Mouse (Mus musculus) midbrain, postnatal 0 days (tissue): ENCODE data around the gene Pla2g15. TPM values are rescaled to one million over a fixed set of nuclear protein-coding genes. Genes with fewer than 3 reads are reported as not detected.

Experiments used
- ATAC-seq: fragments of 200-750 bp; cut with Nextera tagmentation; 2 replicates; pipeline ENCODE4 v1.8.0; 2017; ENCODE audit warnings: moderate number of reproducible peaks, mild to moderate bottlenecking, moderate TSS enrichment, moderate library complexity; ENCODE audit not compliant: low FRiP score
- DNase-seq: peaks from one replicate; pipeline ENCODE4 v3.0.0-alpha.2; 2015; ENCODE audit warnings: low spot score
- H3K27ac ChIP-seq: fragments of 300-500 bp; sonication (generic); 2 replicates; pipeline ENCODE4 v1.5.1; 2014; ENCODE audit warnings: low read depth, mild to moderate bottlenecking, low read length, mixed read lengths
- H3K27me3 ChIP-seq: fragments of 300-500 bp; sonication (generic); 2 replicates; pipeline ENCODE4 v1.6.1; 2014; ENCODE audit warnings: low read length, control low read depth, mixed read lengths; ENCODE audit not compliant: insufficient read depth
- H3K36me3 ChIP-seq: fragments of 300-500 bp; sonication (generic); 2 replicates; pipeline ENCODE4 v1.6.1; 2014; ENCODE audit warnings: low read length, control low read depth, mixed read lengths; ENCODE audit not compliant: insufficient read depth
- H3K4me1 ChIP-seq: fragments of 300-500 bp; sonication (generic); 2 replicates; pipeline ENCODE4 v1.6.1; 2014; ENCODE audit warnings: mild to moderate bottlenecking, control low read depth, antibody characterized with exemption, low read length, mixed read lengths; ENCODE audit not compliant: insufficient read depth
- H3K4me2 ChIP-seq: fragments of 300-500 bp; sonication (generic); 2 replicates; pipeline ENCODE4 v1.6.1; 2014; ENCODE audit warnings: low read depth, mild to moderate bottlenecking, low read length, mixed read lengths; ENCODE audit not compliant: poor library complexity, severe bottlenecking
- H3K4me3 ChIP-seq: fragments of 300-500 bp; sonication (generic); 2 replicates; pipeline ENCODE4 v1.5.1; 2014; ENCODE audit warnings: low read depth, mild to moderate bottlenecking, low read length, moderate library complexity
- H3K9ac ChIP-seq: fragments of 300-500 bp; sonication (generic); replicated peaks from 2 replicates; pipeline ENCODE4 v1.6.1; 2014; ENCODE audit warnings: mild to moderate bottlenecking, low read length, moderate library complexity, mixed read lengths; ENCODE audit not compliant: poor library complexity, severe bottlenecking
- H3K9me3 ChIP-seq: fragments of 300-500 bp; sonication (generic); 2 replicates; pipeline ENCODE4 v1.6.1; 2016; ENCODE audit warnings: low read length, control low read depth
- CTCF ChIP-seq: IDR thresholded peaks from 2 replicates; pipeline ENCODE4 v1.5.1; 2016; ENCODE audit warnings: antibody characterized with exemption, mild to moderate bottlenecking
- WGBS: fragments of 180-500 bp; shearing (Covaris S2); extraction: QIAGEN DNeasy Blood & Tissue Kit; methylation state at CpG from one replicate; pipeline ENCODE4 v1.1.7; 2014; 5-methylcytosine and 5-hydroxymethylcytosine counted together
- polyA plus RNA-seq: library from polyadenylated mRNA; unstranded; fragments of >200 nt; fragmentation: Nextera tagmentation; extraction: Ambion mirVana; gene quantifications from 2 replicates; pipeline ENCODE4 v1.2.1, GENCODE M21; 2015
- total RNA-seq: library from RNA; depleted of rRNA; stranded (reverse); fragments of >200 nt; gene quantifications from 2 replicates; pipeline ENCODE4 v1.2.3, GENCODE M21; 2014; rRNA removed

The Pla2g15 gene
- 21.3 and 22.5 TPM in 2 replicates for total RNA-seq
- polyA plus RNA-seq: 16.7 and 18.7 TPM in 2 replicates

GRCm38 (mm10) chr8:106149801-106150652 lies at the start of gene Pla2g15:
TSS of gene Pla2g15 (plus strand) at chr8:106150399.
- Histone ChIP-seq H3K36me3 (0 out of 2 replicates have a peak, but pooled peaks cover 3% of the 10 kb centered on the region), H3K9me3 (no peaks in the 10 kb centered on the region), H3K9ac (peak within 1 kb of the TSS; percentile 79), H3K4me1 (peaks cover 9% of the 10 kb centered on the region; the same call in 1 of the 2 replicates), H3K4me2 (peak within 1 kb of the TSS; percentile 63), H3K27me3 (no peaks in the 10 kb centered on the region), H3K27ac (no peak within 1 kb of the TSS; the same call in 1 of the 2 replicates), H3K4me3 (peak within 1 kb of the TSS; percentile 77)
- 2% methylated on average over 38 of the region's 38 CpGs for WGBS
- no peak for TF ChIP-seq CTCF
- DNase-seq (peak; percentile 95), ATAC-seq (peak; percentile 94)

DNA sequence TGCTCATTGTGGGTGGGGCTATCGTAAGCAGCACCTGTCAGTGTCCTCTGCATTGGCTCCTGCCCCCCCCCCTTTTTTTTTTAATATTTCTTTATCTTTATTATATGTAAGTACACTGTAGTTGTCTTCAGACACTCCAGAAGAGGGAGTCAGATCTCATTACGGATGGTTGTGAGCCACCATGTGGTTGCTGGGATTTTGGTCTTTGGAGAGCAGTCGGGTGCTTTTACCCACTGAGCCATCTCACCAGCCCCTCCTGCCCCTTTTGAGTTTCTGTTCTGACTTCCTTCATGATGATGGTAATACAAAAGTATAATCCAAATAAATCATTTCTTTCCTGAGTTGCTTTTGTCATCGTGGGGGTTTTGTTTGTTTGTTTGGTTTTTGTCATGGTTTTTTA lies 47.9 kb upstream of the Pla2g15 start:
- Histone ChIP-seq H3K9ac (no peak overlapping the region), H3K4me2 (no peak overlapping the region), H3K27ac (no peak overlapping the region), H3K27me3 (no peaks in the 10 kb centered on the region), H3K36me3 (peaks cover 8% of the 10 kb centered on the region; the same call in 1 of the 2 replicates), H3K4me1 (no peaks in the 10 kb centered on the region), H3K4me3 (no peak overlapping the region), H3K9me3 (no peaks in the 10 kb centered on the region)
- no peak for TF ChIP-seq CTCF
- ATAC-seq (no peak), DNase-seq (no peak)
- WGBS: 96% methylated on average over 4 of the region's 4 CpGs

GRCm38 (mm10) chr8:106103888-106104287 lies 46.3 kb upstream of the Pla2g15 start:
- Histone ChIP-seq H3K4me1 (no peaks in the 10 kb centered on the region), H3K27me3 (no peaks in the 10 kb centered on the region), H3K9me3 (no peaks in the 10 kb centered on the region), H3K4me3 (no peak overlapping the region), H3K4me2 (no peak overlapping the region), H3K9ac (no peak overlapping the region), H3K27ac (no peak overlapping the region), H3K36me3 (peaks cover 12% of the 10 kb centered on the region)
- DNase-seq: no peak
- TF ChIP-seq CTCF: no peak
- ATAC-seq: no peak
- WGBS: 90% methylated on average over 2 of the region's 2 CpGs

GRCm38 (mm10) chr8:106106193-106106592 lies 44.0 kb upstream of the Pla2g15 start:
- 90% methylated on average over 1 of the region's 1 CpGs for WGBS

GRCm38 (mm10) chr8:106108080-106108479 lies 42.1 kb upstream of the Pla2g15 start:
- no peak overlapping the region for H3K4me3 ChIP-seq
- DNase-seq: no peak
- H3K27me3 ChIP-seq: no peaks in the 10 kb centered on the region
- no peak for TF ChIP-seq CTCF
- H3K9me3 ChIP-seq: no peaks in the 10 kb centered on the region
- no peak overlapping the region for H3K27ac ChIP-seq
- no peak for ATAC-seq
- no peaks in the 10 kb centered on the region for H3K4me1 ChIP-seq
- 96% methylated on average over 4 of the region's 4 CpGs for WGBS
- peaks cover 11% of the 10 kb centered on the region for H3K36me3 ChIP-seq
- H3K4me2 ChIP-seq: no peak overlapping the region
- H3K9ac ChIP-seq: no peak overlapping the region

More at GRCm38 (mm10) chr8:106106193-106106592, 44.0 kb upstream of the Pla2g15 start:
- no peak overlapping the region for H3K27ac ChIP-seq
- H3K9ac ChIP-seq: no peak overlapping the region
- no peak for TF ChIP-seq CTCF
- no peaks in the 10 kb centered on the region for H3K9me3 ChIP-seq
- DNase-seq (no peak), ATAC-seq (no peak)
- peaks cover 16% of the 10 kb centered on the region for H3K36me3 ChIP-seq
- H3K27me3 ChIP-seq: no peaks in the 10 kb centered on the region
- no peak overlapping the region for H3K4me3 ChIP-seq
- H3K4me1 ChIP-seq: no peaks in the 10 kb centered on the region
- H3K4me2 ChIP-seq: no peak overlapping the region

DNA sequence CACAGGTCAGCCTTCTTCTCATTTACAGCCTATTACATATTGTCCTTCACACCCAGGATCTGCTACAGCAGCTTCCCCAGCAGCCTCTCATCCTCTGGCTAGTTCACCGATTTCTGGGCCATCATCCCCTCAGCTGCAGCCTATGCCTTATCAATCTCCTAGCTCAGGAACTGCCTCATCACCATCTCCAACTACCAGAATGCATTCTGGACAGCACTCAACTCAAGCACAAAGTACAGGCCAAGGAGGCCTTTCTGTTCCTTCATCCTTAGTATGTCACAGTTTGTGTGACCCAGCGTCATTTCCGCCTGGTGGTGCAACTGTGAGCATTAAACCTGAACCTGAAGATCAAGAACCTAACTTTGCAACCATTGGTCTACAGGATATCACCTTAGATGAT lies 41.5 kb upstream of the Pla2g15 start:
- Histone ChIP-seq H3K9ac (no peak overlapping the region), H3K27me3 (no peaks in the 10 kb centered on the region), H3K4me1 (no peaks in the 10 kb centered on the region), H3K9me3 (no peaks in the 10 kb centered on the region), H3K36me3 (peaks cover 11% of the 10 kb centered on the region), H3K27ac (no peak overlapping the region), H3K4me2 (no peak overlapping the region), H3K4me3 (no peak overlapping the region)
- ATAC-seq: no peak
- TF ChIP-seq CTCF: no peak
- no peak for DNase-seq
- 98% methylated on average over 3 of the region's 3 CpGs for WGBS
